In genomic region chr7:27257046-27257851, GRCm38 (mm10) we compare ENCODE assay signal across 8 mouse cellular contexts. TPM values are rescaled to one million over a fixed set of nuclear protein-coding genes. Genes with fewer than 3 reads are reported as not detected.
DNase-seq lines count a peak whose midpoint lies in the region; ATAC-seq lines count a peak whose summit lies in the region.

No protein-coding gene starts in this region.

- H3K9me3 ChIP-seq in heart, embryonic 16.5 days (replicated peaks; ENCODE audit: control insufficient read depth, low read length): no peaks in the 10 kb centered on the region
- no peaks in the 10 kb centered on the region for H3K9me3 ChIP-seq in liver, embryonic 13.5 days (replicated peaks)
- no peaks in the 10 kb centered on the region for H3K9me3 ChIP-seq in neural tube, embryonic 13.5 days

- peak overlapping the region; percentile 84 for H3K27ac ChIP-seq in heart, embryonic 16.5 days (ENCODE audit: low read length)
- H3K27ac ChIP-seq in liver, embryonic 13.5 days: peak overlapping the region; percentile 76
- H3K27ac ChIP-seq in neural tube, embryonic 13.5 days (replicated peaks): peak overlapping the region; percentile 96

- H3K4me2 ChIP-seq in heart, embryonic 16.5 days (ENCODE audit: low read depth, low read length): peak overlapping the region; percentile 92
- H3K4me2 ChIP-seq in liver, embryonic 13.5 days: peak overlapping the region; percentile 98
- H3K4me2 ChIP-seq in neural tube, embryonic 13.5 days: peak overlapping the region; percentile 93

- H3K4me3 ChIP-seq in heart, embryonic 16.5 days (ENCODE audit: low read length): peak overlapping the region; percentile 25
- no peak overlapping the region for H3K4me3 ChIP-seq in liver, embryonic 13.5 days (replicated peaks)
- peak overlapping the region; percentile 75 for H3K4me3 ChIP-seq in neural tube, embryonic 13.5 days

- H3K36me3 ChIP-seq in heart, embryonic 16.5 days (ENCODE audit: control insufficient read depth, insufficient read depth): peaks cover under 1% of the 10 kb centered on the region; the same call in 1 of the 2 replicates
- H3K36me3 ChIP-seq in liver, embryonic 13.5 days: 0 out of 2 replicates have a peak, but pooled peaks cover 4% of the 10 kb centered on the region
- peaks cover 27% of the 10 kb centered on the region for H3K36me3 ChIP-seq in neural tube, embryonic 13.5 days

- peak overlapping the region; percentile 39 for H3K9ac ChIP-seq in heart, embryonic 16.5 days (ENCODE audit: low read length)
- peak overlapping the region; percentile 67 for H3K9ac ChIP-seq in liver, embryonic 13.5 days
- peak overlapping the region; percentile 97; the same call in 1 of the 2 replicates for H3K9ac ChIP-seq in neural tube, embryonic 13.5 days

- peak; percentile 27 for DNase-seq in 416B (ENCODE audit: low read depth)
- peak; percentile 73 for DNase-seq in adrenal gland, postnatal 25 days
- peak; percentile 60 for DNase-seq in kidney, postnatal 14 days
- no peak for DNase-seq in liver, embryonic 13.5 days

- 17% methylated on average over 27 of the region's 27 CpGs for WGBS in heart, embryonic 16.5 days
- 62% methylated on average over 27 of the region's 27 CpGs for WGBS in liver, embryonic 13.5 days (ENCODE audit: insufficient replicate concordance)
- WGBS in neural tube, embryonic 13.5 days: 7% methylated on average over 27 of the region's 27 CpGs

- 0 out of 2 replicates have a peak, but pooled peaks have one; percentile 13 for ATAC-seq in erythroblast, adult 5-6 weeks (replicated peaks; ENCODE audit: low FRiP score, poor library complexity, severe bottlenecking)
- ATAC-seq in heart, embryonic 16.5 days (replicated peaks; ENCODE audit: extremely low read depth, insufficient read depth, low FRiP score): peak; percentile 31; the same call in 1 of the 2 replicates
- ATAC-seq in liver, embryonic 13.5 days (ENCODE audit: low read depth): no peak
- ATAC-seq in neural tube, embryonic 13.5 days (ENCODE audit: low read depth): peak; percentile 8; the same call in 1 of the 2 replicates
- ATAC-seq in monocyte, adult 5-6 weeks (replicated peaks; ENCODE audit: insufficient number of reproducible peaks, low FRiP score, low TSS enrichment, poor library complexity, severe bottlenecking): no peak

- H3K4me1 ChIP-seq in heart, embryonic 16.5 days (ENCODE audit: control insufficient read depth, insufficient read depth, low read length): peaks cover 21% of the 10 kb centered on the region
- H3K4me1 ChIP-seq in liver, embryonic 13.5 days (replicated peaks): peaks cover 61% of the 10 kb centered on the region
- peaks cover 55% of the 10 kb centered on the region for H3K4me1 ChIP-seq in neural tube, embryonic 13.5 days (replicated peaks)

- no peaks in the 10 kb centered on the region for H3K27me3 ChIP-seq in heart, embryonic 16.5 days (ENCODE audit: control insufficient read depth, insufficient read depth, low read length)
- H3K27me3 ChIP-seq in liver, embryonic 13.5 days: peaks cover 8% of the 10 kb centered on the region; the same call in 1 of the 2 replicates
- H3K27me3 ChIP-seq in neural tube, embryonic 13.5 days: no peaks in the 10 kb centered on the region

RNA-seq across cellular contexts. Expression of gene Numbl, which starts 1.0 kb away (rescaled TPM):
- total RNA-seq in adrenal gland, postnatal 25 days (2021): 8.4 and 12.6 TPM in 2 replicates
- 0.42 and 0.58 TPM in 2 replicates for total RNA-seq in erythroblast, adult 5-6 weeks (2015; ENCODE audit: low replicate concordance)
- total RNA-seq in erythroblast, adult 5-6 weeks (2017; ENCODE audit: low replicate concordance): 0.17 and 1.5 TPM in 2 replicates
- polyA plus RNA-seq in heart, embryonic 16.5 days (2015; fragmentation: Nextera tagmentation; extraction: Ambion mirVana): 8.7 and 10.2 TPM in 2 replicates
- 1.7 TPM in 2 replicates for polyA plus RNA-seq in liver, embryonic 13.5 days (2015; fragmentation: Nextera tagmentation; extraction: Ambion mirVana)
- polyA plus RNA-seq in neural tube, embryonic 13.5 days (2015; fragmentation: Nextera tagmentation; extraction: Ambion mirVana): 52.8 and 55.3 TPM in 2 replicates
- total RNA-seq in monocyte, adult 5-6 weeks (2017): 1.2 to 2.5 TPM (median 2.1 TPM) in 3 replicates

RNA-seq across cellular contexts. Expression of gene Coq8b, which starts 24.4 kb away (rescaled TPM):
- total RNA-seq in adrenal gland, postnatal 25 days (2021): 74.4 and 90.3 TPM in 2 replicates
- 2.1 and 3.5 TPM in 2 replicates for total RNA-seq in erythroblast, adult 5-6 weeks (2015; ENCODE audit: low replicate concordance)
- 2.9 and 4.5 TPM in 2 replicates for total RNA-seq in erythroblast, adult 5-6 weeks (2017; ENCODE audit: low replicate concordance)
- 15.3 and 15.9 TPM in 2 replicates for polyA plus RNA-seq in heart, embryonic 16.5 days (2015; fragmentation: Nextera tagmentation; extraction: Ambion mirVana)
- polyA plus RNA-seq in liver, embryonic 13.5 days (2015; fragmentation: Nextera tagmentation; extraction: Ambion mirVana): 15.1 and 17.7 TPM in 2 replicates
- polyA plus RNA-seq in neural tube, embryonic 13.5 days (2015; fragmentation: Nextera tagmentation; extraction: Ambion mirVana): 22.2 and 22.6 TPM in 2 replicates
- total RNA-seq in monocyte, adult 5-6 weeks (2017): 7.0 to 22.6 TPM (median 19.4 TPM) in 3 replicates

RNA-seq across cellular contexts. Expression of gene Itpkc, which starts 28.8 kb away (rescaled TPM):
- 15.9 and 18.3 TPM in 2 replicates for total RNA-seq in adrenal gland, postnatal 25 days (2021)
- 2.3 TPM in 1 of 2 replicates, not detected in the other for total RNA-seq in erythroblast, adult 5-6 weeks (2015; ENCODE audit: low replicate concordance)
- total RNA-seq in erythroblast, adult 5-6 weeks (2017; ENCODE audit: low replicate concordance): 0.60 and 1.5 TPM in 2 replicates
- 2.5 and 3.4 TPM in 2 replicates for polyA plus RNA-seq in heart, embryonic 16.5 days (2015; fragmentation: Nextera tagmentation; extraction: Ambion mirVana)
- 1.4 and 1.9 TPM in 2 replicates for polyA plus RNA-seq in liver, embryonic 13.5 days (2015; fragmentation: Nextera tagmentation; extraction: Ambion mirVana)
- polyA plus RNA-seq in neural tube, embryonic 13.5 days (2015; fragmentation: Nextera tagmentation; extraction: Ambion mirVana): 5.1 and 7.5 TPM in 2 replicates
- 6.7 to 9.7 TPM (median 9.1 TPM) in 3 replicates for total RNA-seq in monocyte, adult 5-6 weeks (2017)

Comparison
In these comparisons a context has a peak if more than half of its experiments do, and no peak if none do; other contexts are left out.
1. ATAC-seq: peak in erythroblast, adult 5-6 weeks (single experiment), heart, embryonic 16.5 days (single experiment) and neural tube, embryonic 13.5 days (single experiment); none in liver, embryonic 13.5 days (single experiment) and monocyte, adult 5-6 weeks (single experiment).
2. H3K9ac ChIP-seq: peak in every context shown above with its lines; median percentile 97 in neural tube, embryonic 13.5 days; 67 in liver, embryonic 13.5 days; 39 in heart, embryonic 16.5 days.
3. Peak in every context shown above with its lines, with median percentiles within 50 percentile points of each other: H3K27ac ChIP-seq and H3K4me2 ChIP-seq.